Mouse (Mus musculus) kidney, postnatal 4 days (tissue): ENCODE results near the gene Sh3bp2.
"Not testable (repeated sequence)": the region's sequence is repeated elsewhere in the genome, so short reads cannot be mapped to it uniquely, and the experiment has no call there.

Experiments used
- DNase-seq, 2 experiments: peaks; one replicate each; pipeline ENCODE4 v3.0.0; 2021; ENCODE audit warnings: mixed read lengths in 2 of 2

Sh3bp2 gene

GRCm38 (mm10) chr5:34527352-34527751 is 1.7 kb downstream of the Sh3bp2 start:
- no peak for DNase-seq

GRCm38 (mm10) chr5:34528724-34529123 is 3.1 kb downstream of the Sh3bp2 start:
- DNase-seq, result no peak

- no peak for DNase-seq
These were observed 4.5 kb downstream of the Sh3bp2 start for GRCm38 (mm10) chr5:34530116-34530515.

GRCm38 (mm10) chr5:34530687-34531086 is 5.0 kb downstream of the Sh3bp2 start:
- peak in 1 of 2 experiments; percentile 30 for DNase-seq

- DNase-seq, result no peak
These were observed 7.4 kb downstream of the Sh3bp2 start for GRCm38 (mm10) chr5:34533066-34533465.

GRCm38 (mm10) chr5:34533820-34534219 is 8.2 kb downstream of the Sh3bp2 start:
- DNase-seq, result no peak

GRCm38 (mm10) chr5:34534776-34535581 is 9.3 kb downstream of the Sh3bp2 start:
- no peak for DNase-seq

GRCm38 (mm10) chr5:34535831-34536230 is 10.2 kb downstream of the Sh3bp2 start:
- DNase-seq, result no peak

- DNase-seq, result no peak
These were observed 12.4 kb downstream of the Sh3bp2 start for GRCm38 (mm10) chr5:34538079-34538478.

- DNase-seq, result peak; percentile 65 to 71
These were observed 12.9 kb downstream of the Sh3bp2 start for GRCm38 (mm10) chr5:34538527-34538926.

- DNase-seq, result no peak
These were observed 13.5 kb downstream of the Sh3bp2 start for GRCm38 (mm10) chr5:34539121-34539520.

GRCm38 (mm10) chr5:34542166-34542565 is 16.5 kb downstream of the Sh3bp2 start:
- no peak for DNase-seq

- peak in 1 of 2 experiments; percentile 18 for DNase-seq
These were observed 17.5 kb downstream of the Sh3bp2 start for GRCm38 (mm10) chr5:34543114-34543513.

GRCm38 (mm10) chr5:34547410-34547809 is 21.8 kb downstream of the Sh3bp2 start:
- DNase-seq, result peak; percentile 35 to 45

GRCm38 (mm10) chr5:34549135-34549482 is 23.5 kb downstream of the Sh3bp2 start:
- DNase-seq, result no peak

- peak; percentile 75 to 81 for DNase-seq
These were observed 24.0 kb downstream of the Sh3bp2 start for GRCm38 (mm10) chr5:34549483-34550221.

- no peak for DNase-seq
These were observed 24.6 kb downstream of the Sh3bp2 start for GRCm38 (mm10) chr5:34550251-34550650.

GRCm38 (mm10) chr5:34551821-34552220 is 26.2 kb downstream of the Sh3bp2 start:
- no peak for DNase-seq

GRCm38 (mm10) chr5:34563854-34564253 is 38.2 kb downstream of the Sh3bp2 start:
- DNase-seq, result no peak

GRCm38 (mm10) chr5:34564291-34564690 is 38.7 kb downstream of the Sh3bp2 start:
- DNase-seq, result no peak

- peak; percentile 30 to 56 for DNase-seq
These were observed 40.1 kb downstream of the Sh3bp2 start for GRCm38 (mm10) chr5:34565545-34566283.

- DNase-seq, result no peak
These were observed 45.9 kb downstream of the Sh3bp2 start for GRCm38 (mm10) chr5:34571551-34571950.

GRCm38 (mm10) chr5:34572568-34572967 is 46.9 kb downstream of the Sh3bp2 start:
- not testable (repeated sequence) for DNase-seq
